Mouse (Mus musculus): ENCODE measurements at regions not wholly inside any gene's neighbourhood (a gene's known extent, or its start where the extent isn't known, plus 50 kb on each side); places are given as distances from the start of the nearest gene placed in this dataset.

GRCm38 (mm10) chr11:18753856-18754255 lies 264.9 kb downstream of the Meis1 start:
- H3K36me3 ChIP-seq (ENCODE audit: control insufficient read depth, insufficient read depth, low read length), result no peaks in the 10 kb centered on the region
- H3K27me3 ChIP-seq (ENCODE audit: control insufficient read depth, insufficient read depth, low read length), result no peaks in the 10 kb centered on the region
- 13% methylated on average over 9 of the region's 9 CpGs for WGBS
- H3K4me3 ChIP-seq (ENCODE audit: low read depth, low read length), result no peak overlapping the region
- TF ChIP-seq POLR2A (IDR thresholded peaks at IDR 0.05; ENCODE audit: low read depth, low read length), result no peak
- no peak for TF ChIP-seq CTCF (IDR thresholded peaks at IDR 0.05; ENCODE audit: extremely low read depth, insufficient read length, insufficient replicate concordance, low read depth, low read length)
- no peak overlapping the region for H3K27ac ChIP-seq (ENCODE audit: insufficient read depth, low read depth, low read length)
- 0 out of 2 replicates have a peak, but pooled peaks cover 3% of the 10 kb centered on the region for H3K4me1 ChIP-seq (ENCODE audit: control insufficient read depth, insufficient read depth, insufficient read length, low read length)

- TF ChIP-seq POLR2A (IDR thresholded peaks at IDR 0.05; ENCODE audit: low read depth, low read length) (no peak), CTCF (IDR thresholded peaks at IDR 0.05; ENCODE audit: extremely low read depth, insufficient read length, insufficient replicate concordance, low read depth, low read length) (no peak)
- Histone ChIP-seq H3K36me3 (ENCODE audit: control insufficient read depth, insufficient read depth, low read length) (no peaks in the 10 kb centered on the region), H3K4me1 (ENCODE audit: control insufficient read depth, insufficient read depth, insufficient read length, low read length) (peaks cover 3% of the 10 kb centered on the region; the same call in 1 of the 2 replicates), H3K27ac (ENCODE audit: insufficient read depth, low read depth, low read length) (no peak overlapping the region), H3K4me3 (ENCODE audit: low read depth, low read length) (no peak overlapping the region), H3K27me3 (ENCODE audit: control insufficient read depth, insufficient read depth, low read length) (no peaks in the 10 kb centered on the region)
- 64% methylated on average over 1 of the region's 1 CpGs for WGBS
These were observed 265.5 kb downstream of the Meis1 start for GRCm38 (mm10) chr11:18753246-18753645.

DNA sequence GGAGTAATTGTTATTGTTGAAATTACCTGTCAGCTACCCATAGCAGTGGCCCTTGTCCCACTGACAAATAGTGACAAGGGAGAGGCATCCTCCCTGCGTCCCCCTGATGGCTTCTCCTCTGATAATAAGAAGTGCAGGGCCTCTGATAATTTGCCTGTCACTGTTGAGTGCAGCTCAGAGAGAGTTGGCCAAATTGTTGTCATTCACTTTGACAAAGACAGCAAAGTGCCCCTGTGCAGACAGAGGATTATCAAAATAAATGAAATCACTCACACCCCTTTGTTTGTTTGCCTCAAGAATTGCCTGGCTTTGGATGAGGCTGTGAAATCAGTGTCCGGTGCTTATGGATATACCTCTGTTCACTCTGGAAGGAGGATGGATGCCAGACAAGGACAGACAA lies 266.3 kb downstream of the Meis1 start:
- H3K4me1 ChIP-seq (ENCODE audit: control insufficient read depth, insufficient read depth, insufficient read length, low read length), result peaks cover 3% of the 10 kb centered on the region; the same call in 1 of the 2 replicates
- TF ChIP-seq CTCF (IDR thresholded peaks at IDR 0.05; ENCODE audit: extremely low read depth, insufficient read length, insufficient replicate concordance, low read depth, low read length), result no peak
- TF ChIP-seq POLR2A (IDR thresholded peaks at IDR 0.05; ENCODE audit: low read depth, low read length), result no peak
- no peak overlapping the region for H3K27ac ChIP-seq (ENCODE audit: insufficient read depth, low read depth, low read length)
- no peaks in the 10 kb centered on the region for H3K27me3 ChIP-seq (ENCODE audit: control insufficient read depth, insufficient read depth, low read length)
- no peaks in the 10 kb centered on the region for H3K36me3 ChIP-seq (ENCODE audit: control insufficient read depth, insufficient read depth, low read length)
- H3K4me3 ChIP-seq (ENCODE audit: low read depth, low read length), result no peak overlapping the region
- WGBS, result 86% methylated on average over 2 of the region's 2 CpGs

- Histone ChIP-seq H3K27me3 (ENCODE audit: control insufficient read depth, insufficient read depth, low read length) (no peaks in the 10 kb centered on the region), H3K36me3 (ENCODE audit: control insufficient read depth, insufficient read depth, low read length) (no peaks in the 10 kb centered on the region), H3K4me3 (ENCODE audit: low read depth, low read length) (no peak overlapping the region), H3K4me1 (ENCODE audit: control insufficient read depth, insufficient read depth, insufficient read length, low read length) (peaks cover 10% of the 10 kb centered on the region; the same call in 1 of the 2 replicates), H3K27ac (ENCODE audit: insufficient read depth, low read depth, low read length) (no peak overlapping the region)
- TF ChIP-seq CTCF (IDR thresholded peaks at IDR 0.05; ENCODE audit: extremely low read depth, insufficient read length, insufficient replicate concordance, low read depth, low read length) (no peak), POLR2A (IDR thresholded peaks at IDR 0.05; ENCODE audit: low read depth, low read length) (no peak)
- 51% methylated on average over 20 of the region's 20 CpGs for WGBS
These were observed 267.6 kb downstream of the Meis1 start for GRCm38 (mm10) chr11:18750911-18751841.

DNA sequence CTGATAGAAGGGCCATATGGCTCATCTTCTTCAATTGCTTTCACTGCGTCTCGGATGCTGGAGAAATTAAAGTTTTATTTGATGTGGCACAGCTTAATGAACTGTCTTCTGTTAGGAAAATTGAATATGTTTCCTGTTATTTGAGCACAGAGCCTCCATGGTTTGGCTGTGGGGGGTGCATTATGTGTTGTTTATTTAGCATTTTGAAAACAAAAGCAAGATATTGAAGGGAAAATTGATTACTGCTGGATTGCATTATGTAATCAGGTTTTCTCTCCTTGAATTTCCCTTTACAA lies 268.8 kb downstream of the Meis1 start:
- 86% methylated on average over 2 of the region's 2 CpGs for WGBS
- no peak overlapping the region for H3K4me3 ChIP-seq (ENCODE audit: low read depth, low read length)
- H3K36me3 ChIP-seq (ENCODE audit: control insufficient read depth, insufficient read depth, low read length), result no peaks in the 10 kb centered on the region
- peaks cover 10% of the 10 kb centered on the region; the same call in 1 of the 2 replicates for H3K4me1 ChIP-seq (ENCODE audit: control insufficient read depth, insufficient read depth, insufficient read length, low read length)
- no peak overlapping the region for H3K27ac ChIP-seq (ENCODE audit: insufficient read depth, low read depth, low read length)
- no peaks in the 10 kb centered on the region for H3K27me3 ChIP-seq (ENCODE audit: control insufficient read depth, insufficient read depth, low read length)
- no peak for TF ChIP-seq CTCF (IDR thresholded peaks at IDR 0.05; ENCODE audit: extremely low read depth, insufficient read length, insufficient replicate concordance, low read depth, low read length)
- TF ChIP-seq POLR2A (IDR thresholded peaks at IDR 0.05; ENCODE audit: low read depth, low read length), result no peak

GRCm38 (mm10) chr11:18749265-18750079 lies 269.3 kb downstream of the Meis1 start:
- H3K27me3 ChIP-seq (ENCODE audit: control insufficient read depth, insufficient read depth, low read length), result no peaks in the 10 kb centered on the region
- peaks cover 7% of the 10 kb centered on the region; the same call in 1 of the 2 replicates for H3K4me1 ChIP-seq (ENCODE audit: control insufficient read depth, insufficient read depth, insufficient read length, low read length)
- no peak for TF ChIP-seq POLR2A (IDR thresholded peaks at IDR 0.05; ENCODE audit: low read depth, low read length)
- no peak for TF ChIP-seq CTCF (IDR thresholded peaks at IDR 0.05; ENCODE audit: extremely low read depth, insufficient read length, insufficient replicate concordance, low read depth, low read length)
- H3K36me3 ChIP-seq (ENCODE audit: control insufficient read depth, insufficient read depth, low read length), result no peaks in the 10 kb centered on the region
- H3K27ac ChIP-seq (ENCODE audit: insufficient read depth, low read depth, low read length), result no peak overlapping the region
- H3K4me3 ChIP-seq (ENCODE audit: low read depth, low read length), result no peak overlapping the region
- 77% methylated on average over 9 of the region's 9 CpGs for WGBS
